Mouse (Mus musculus) liver, embryonic 11.5 days (tissue): ENCODE results near the gene Skap1. TPM values are rescaled to one million over a fixed set of nuclear protein-coding genes. Genes with fewer than 3 reads are reported as not detected.

Experiments
- ATAC-seq: fragments of 200-750 bp; cut with Nextera tagmentation; replicated peaks from 2 replicates; pipeline ENCODE4 v1.8.0; 2017; ENCODE audit warnings: moderate number of reproducible peaks, mild to moderate bottlenecking, moderate TSS enrichment, moderate library complexity; ENCODE audit not compliant: low FRiP score
- DNase-seq: peaks from one replicate; pipeline ENCODE4 v3.0.0-alpha.2; 2017; ENCODE audit warnings: low spot score
- H3K27ac ChIP-seq: fragments of 300-500 bp; sonication (generic); 2 replicates; pipeline ENCODE4 v1.5.1; 2014; ENCODE audit warnings: mild to moderate bottlenecking, low read depth, low read length, control low read depth
- H3K27me3 ChIP-seq: fragments of 300-500 bp; sonication (generic); replicated peaks from 2 replicates; pipeline ENCODE4 v1.6.1; 2014; ENCODE audit warnings: low read length, mixed read lengths; ENCODE audit not compliant: control insufficient read depth, insufficient read depth
- H3K36me3 ChIP-seq: fragments of 300-500 bp; sonication (generic); 2 replicates; pipeline ENCODE4 v1.6.1; 2014; ENCODE audit warnings: mild to moderate bottlenecking, low read length, moderate library complexity, mixed read lengths; ENCODE audit not compliant: control insufficient read depth, insufficient read depth
- H3K4me1 ChIP-seq: fragments of 300-500 bp; sonication (generic); replicated peaks from 2 replicates; pipeline ENCODE4 v1.6.1; 2014; ENCODE audit warnings: low read length, mixed read lengths; ENCODE audit not compliant: control insufficient read depth, insufficient read depth
- H3K4me2 ChIP-seq: fragments of 300-500 bp; sonication (generic); 2 replicates; pipeline ENCODE4 v1.6.1; 2014; ENCODE audit warnings: mild to moderate bottlenecking, control low read depth, moderate library complexity
- H3K4me3 ChIP-seq: fragments of 300-500 bp; sonication (generic); 2 replicates; pipeline ENCODE4 v1.5.1; 2014; ENCODE audit warnings: low read depth, low read length, control low read depth
- H3K9ac ChIP-seq: fragments of 300-500 bp; sonication (generic); 2 replicates; pipeline ENCODE4 v1.6.1; 2014; ENCODE audit warnings: low read depth, low read length, control low read depth
- H3K9me3 ChIP-seq: fragments of 300-500 bp; sonication (generic); 2 replicates; pipeline ENCODE4 v1.6.1; 2016; ENCODE audit warnings: low read length, inconsistent platforms, mixed read lengths; ENCODE audit not compliant: control insufficient read depth
- WGBS: fragments of 180-500 bp; shearing (Covaris S2); extraction: QIAGEN DNeasy Blood & Tissue Kit; methylation state at CpG from one replicate; pipeline ENCODE4 v1.1.7; 2014; 5-methylcytosine and 5-hydroxymethylcytosine counted together
- polyA plus RNA-seq: library from polyadenylated mRNA; unstranded; fragments of >200 nt; fragmentation: Nextera tagmentation; extraction: Ambion mirVana; gene quantifications from 2 replicates; pipeline ENCODE4 v1.2.1, GENCODE M21; 2014

Gene Skap1
- polyA plus RNA-seq, 1 experiment from 2014 or later = 0.45 TPM

DNA sequence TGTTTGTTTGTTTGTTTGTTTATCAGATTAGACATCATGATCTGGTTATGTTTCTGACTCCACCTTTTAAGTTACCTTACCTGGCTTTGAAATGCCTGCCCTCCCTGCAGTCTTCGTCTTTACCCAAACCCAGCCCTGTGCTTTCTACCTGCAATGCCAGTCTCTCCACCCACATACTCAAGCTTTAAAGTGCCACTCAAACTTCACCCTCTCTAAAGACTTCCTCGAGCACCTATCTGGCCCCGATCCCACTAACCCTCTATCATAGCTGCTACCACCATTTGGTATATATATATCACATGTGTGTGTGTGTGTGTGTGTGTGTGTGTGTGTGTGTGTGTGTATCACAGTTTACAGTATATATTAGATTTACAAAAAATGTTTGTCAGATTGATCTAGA lies 125.4 kb downstream of the Skap1 start:
- ATAC-seq (no peak), DNase-seq (no peak)
- no peak overlapping the region for H3K27ac ChIP-seq
- no peaks in the 10 kb centered on the region for H3K4me1 ChIP-seq
- H3K27me3 ChIP-seq = no peaks in the 10 kb centered on the region
- no peak overlapping the region for H3K9ac ChIP-seq
- 69% methylated on average over 3 of the region's 3 CpGs for WGBS
- no peaks in the 10 kb centered on the region for H3K36me3 ChIP-seq
- no peaks in the 10 kb centered on the region for H3K9me3 ChIP-seq
- H3K4me2 ChIP-seq = no peak overlapping the region
- no peak overlapping the region for H3K4me3 ChIP-seq

- Histone ChIP-seq H3K27me3 (no peaks in the 10 kb centered on the region), H3K27ac (no peak overlapping the region), H3K4me1 (no peaks in the 10 kb centered on the region), H3K4me2 (peak overlapping the region; percentile 44), H3K4me3 (no peak overlapping the region), H3K36me3 (no peaks in the 10 kb centered on the region), H3K9ac (no peak overlapping the region), H3K9me3 (no peaks in the 10 kb centered on the region)
- DNase-seq (no peak), ATAC-seq (no peak)
- 43% methylated on average over 12 of the region's 12 CpGs for WGBS
These were observed 131.5 kb downstream of the Skap1 start for GRCm38 (mm10) chr11:96595890-96596289.

GRCm38 (mm10) chr11:96596301-96596700 lies 131.9 kb downstream of the Skap1 start:
- 50% methylated on average over 6 of the region's 6 CpGs for WGBS
- H3K36me3 ChIP-seq = no peaks in the 10 kb centered on the region

DNA sequence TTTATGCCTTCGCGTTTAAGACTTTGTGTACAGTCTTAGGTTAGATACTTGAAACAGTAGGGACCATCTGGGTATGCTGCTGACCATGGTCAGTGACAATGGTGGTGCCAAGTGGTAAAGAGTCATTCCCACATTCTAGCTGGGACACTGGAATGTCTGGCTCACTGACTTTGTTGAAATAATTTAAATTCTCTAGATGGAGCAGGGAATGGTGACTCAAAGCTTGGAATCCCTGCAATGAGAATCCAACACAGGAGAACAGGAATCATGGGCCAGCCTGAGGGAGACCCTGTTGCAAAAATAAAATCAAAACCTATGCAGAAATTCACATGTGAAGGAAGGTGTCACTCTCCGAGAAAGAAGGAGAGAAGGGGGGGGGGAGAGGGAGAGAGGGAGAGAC lies 138.4 kb downstream of the Skap1 start:
- Histone ChIP-seq H3K4me1 (0 out of 2 replicates have a peak, but pooled peaks cover 4% of the 10 kb centered on the region), H3K9me3 (no peaks in the 10 kb centered on the region), H3K27me3 (0 out of 2 replicates have a peak, but pooled peaks cover under 1% of the 10 kb centered on the region), H3K36me3 (no peaks in the 10 kb centered on the region), H3K27ac (no peak overlapping the region), H3K9ac (no peak overlapping the region), H3K4me3 (no peak overlapping the region), H3K4me2 (no peak overlapping the region)
- DNase-seq (no peak), ATAC-seq (no peak)
- WGBS = 70% methylated on average over 3 of the region's 3 CpGs

More at GRCm38 (mm10) chr11:96596301-96596700, 131.9 kb downstream of the Skap1 start:
- no peak for DNase-seq
- ATAC-seq = no peak
- Histone ChIP-seq H3K9ac (no peak overlapping the region), H3K9me3 (no peaks in the 10 kb centered on the region), H3K4me2 (peak overlapping the region; percentile 44), H3K4me3 (no peak overlapping the region), H3K27ac (no peak overlapping the region), H3K4me1 (no peaks in the 10 kb centered on the region), H3K27me3 (no peaks in the 10 kb centered on the region)

- ATAC-seq (no peak), DNase-seq (no peak)
- no peaks in the 10 kb centered on the region for H3K36me3 ChIP-seq
- H3K9me3 ChIP-seq = no peaks in the 10 kb centered on the region
- 0 out of 2 replicates have a peak, but pooled peaks cover 4% of the 10 kb centered on the region for H3K4me1 ChIP-seq
- H3K4me2 ChIP-seq = no peak overlapping the region
- H3K27me3 ChIP-seq = 0 out of 2 replicates have a peak, but pooled peaks cover 4% of the 10 kb centered on the region
- WGBS = 45% methylated on average over 6 of the region's 6 CpGs
- H3K9ac ChIP-seq = no peak overlapping the region
- no peak overlapping the region for H3K4me3 ChIP-seq
- no peak overlapping the region; the same call in 1 of the 2 replicates for H3K27ac ChIP-seq
These were observed 139.9 kb downstream of the Skap1 start for GRCm38 (mm10) chr11:96604306-96604705.

DNA sequence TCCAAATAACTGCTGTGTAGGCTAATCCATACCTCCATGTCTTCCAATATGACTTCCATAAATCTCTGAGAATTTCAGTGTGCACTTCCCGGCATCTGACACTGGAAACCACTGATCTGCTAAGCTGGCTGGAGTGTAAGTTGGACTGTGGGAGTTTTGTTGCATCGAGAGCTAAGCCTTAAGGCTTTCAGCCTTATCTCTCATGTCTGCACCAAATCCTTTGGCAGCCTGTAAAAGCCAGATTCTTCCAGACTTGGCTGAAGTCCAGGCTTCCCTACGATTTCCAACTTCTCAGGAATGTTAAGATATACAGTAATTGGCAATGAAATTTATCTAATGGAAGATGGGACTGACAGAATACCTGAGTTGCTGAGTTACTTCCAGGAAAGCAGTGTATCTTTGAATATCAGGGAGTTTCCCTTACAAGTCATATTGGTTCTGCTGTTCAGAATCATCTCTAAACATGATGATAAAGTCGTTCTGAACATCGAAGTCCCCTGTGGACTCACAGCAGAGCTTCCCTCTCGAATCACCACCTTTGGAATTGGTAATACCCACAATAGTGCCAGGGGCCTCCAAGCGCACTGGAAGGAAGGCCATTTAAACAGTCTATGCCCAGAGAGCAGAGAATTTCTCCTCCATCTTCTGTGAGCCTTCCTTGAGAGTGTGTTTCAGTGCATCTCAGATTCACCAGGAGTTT lies 140.5 kb downstream of the Skap1 start:
- ATAC-seq = no peak
- Histone ChIP-seq H3K9me3 (no peaks in the 10 kb centered on the region), H3K27me3 (0 out of 2 replicates have a peak, but pooled peaks cover 4% of the 10 kb centered on the region), H3K4me1 (0 out of 2 replicates have a peak, but pooled peaks cover 4% of the 10 kb centered on the region), H3K9ac (no peak overlapping the region), H3K27ac (no peak overlapping the region; the same call in 1 of the 2 replicates), H3K36me3 (no peaks in the 10 kb centered on the region), H3K4me2 (no peak overlapping the region), H3K4me3 (no peak overlapping the region)
- WGBS = 58% methylated on average over 7 of the region's 7 CpGs
- no peak for DNase-seq

- Histone ChIP-seq H3K36me3 (no peaks in the 10 kb centered on the region), H3K4me2 (no peak overlapping the region), H3K4me1 (0 out of 2 replicates have a peak, but pooled peaks cover 4% of the 10 kb centered on the region), H3K9ac (no peak overlapping the region), H3K27me3 (0 out of 2 replicates have a peak, but pooled peaks cover 4% of the 10 kb centered on the region), H3K9me3 (no peaks in the 10 kb centered on the region), H3K27ac (no peak overlapping the region), H3K4me3 (no peak overlapping the region)
- WGBS = 83% methylated on average over 6 of the region's 6 CpGs
- ATAC-seq = no peak
- DNase-seq = no peak
These were observed 141.1 kb downstream of the Skap1 start for GRCm38 (mm10) chr11:96605516-96605915.

DNA sequence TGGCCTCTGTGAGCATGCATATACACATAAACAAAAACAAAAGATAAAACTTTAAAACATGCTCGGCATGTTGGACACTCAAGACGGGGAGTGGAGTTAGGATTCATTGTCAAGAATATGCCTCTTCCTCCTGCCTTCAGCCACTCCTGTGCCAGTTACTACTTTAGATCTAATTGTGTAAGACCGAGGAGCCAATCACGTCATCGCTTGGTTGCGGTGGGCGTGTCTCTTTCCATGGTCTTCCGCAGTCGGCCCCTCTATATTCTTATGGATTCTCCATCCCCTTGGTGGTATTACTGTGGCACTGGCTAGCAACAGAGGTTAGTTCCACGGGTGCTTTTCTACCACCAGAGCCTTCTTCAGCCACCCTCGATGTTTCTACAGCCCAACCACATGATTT lies 148.2 kb downstream of the Skap1 start:
- H3K36me3 ChIP-seq = no peaks in the 10 kb centered on the region
- ATAC-seq = no peak
- no peaks in the 10 kb centered on the region for H3K4me1 ChIP-seq
- WGBS = 87% methylated on average over 11 of the region's 11 CpGs
- H3K27ac ChIP-seq = no peak overlapping the region
- no peaks in the 10 kb centered on the region for H3K9me3 ChIP-seq
- H3K9ac ChIP-seq = no peak overlapping the region
- no peak for DNase-seq
- H3K27me3 ChIP-seq = 0 out of 2 replicates have a peak, but pooled peaks cover 4% of the 10 kb centered on the region
- no peak overlapping the region for H3K4me3 ChIP-seq
- no peak overlapping the region for H3K4me2 ChIP-seq

- no peaks in the 10 kb centered on the region for H3K36me3 ChIP-seq
- ATAC-seq (no peak), DNase-seq (no peak)
- 40% methylated on average over 5 of the region's 5 CpGs for WGBS
- no peak overlapping the region for H3K4me2 ChIP-seq
- peaks cover 5% of the 10 kb centered on the region; the same call in 1 of the 2 replicates for H3K27me3 ChIP-seq
- no peak overlapping the region for H3K9ac ChIP-seq
- no peaks in the 10 kb centered on the region for H3K9me3 ChIP-seq
- H3K27ac ChIP-seq = no peak overlapping the region
- no peaks in the 10 kb centered on the region for H3K4me1 ChIP-seq
- H3K4me3 ChIP-seq = no peak overlapping the region
These were observed 152.4 kb downstream of the Skap1 start for GRCm38 (mm10) chr11:96616792-96617191.
